ENCODE assay signal across 18 mouse cellular contexts in the genomic region with DNA sequence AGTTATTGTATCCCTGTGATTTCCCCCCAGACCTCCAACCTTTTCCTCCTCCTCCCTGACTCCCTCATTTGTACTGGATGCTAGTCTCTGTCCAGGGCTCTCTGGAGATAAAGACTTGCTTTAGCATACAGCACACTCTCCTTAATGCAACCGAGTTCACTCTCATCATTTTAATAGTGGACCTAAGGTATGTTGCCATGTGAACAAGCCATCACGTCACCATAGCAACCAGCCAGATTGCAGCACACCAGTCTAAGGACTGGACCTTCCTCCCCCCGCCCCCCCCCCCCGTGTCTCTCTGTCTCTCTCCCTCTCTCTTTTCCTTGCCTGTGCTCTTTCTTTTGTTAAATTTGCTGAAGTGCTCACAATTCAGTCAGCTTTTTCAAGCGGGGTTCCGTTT.
DNase-seq lines count a peak whose midpoint lies in the region; ATAC-seq lines count a peak whose summit lies in the region.
"Had no signal": no experiment of that assay in that cellular context is flagged by ENCODE, and none has a peak within 500 bp of the region (broad histone marks: within the 10 kb centered on the region; RNA-seq: fewer than 3 reads in every experiment).

No protein-coding gene starts in this region.

- no peak overlapping the region for H3K4me2 ChIP-seq in embryonic facial prominence, embryonic 11.5 days (ENCODE audit: low read depth, low read length)
- H3K4me2 ChIP-seq in neural tube, embryonic 14.5 days (ENCODE audit: low read depth, low read length) = no peak overlapping the region
- H3K4me2 ChIP-seq: embryonic facial prominence, embryonic 13.5 days; heart, embryonic 13.5 days; liver, embryonic 12.5 days had no signal

- H3K9ac ChIP-seq in embryonic facial prominence, embryonic 11.5 days (replicated peaks; ENCODE audit: low read length) = no peak overlapping the region
- H3K9ac ChIP-seq in neural tube, embryonic 14.5 days (replicated peaks; ENCODE audit: low read depth, low read length) = no peak overlapping the region
- H3K9ac ChIP-seq: embryonic facial prominence, embryonic 13.5 days; heart, embryonic 13.5 days; liver, embryonic 12.5 days had no signal

- no peaks in the 10 kb centered on the region for H3K4me1 ChIP-seq in embryonic facial prominence, embryonic 11.5 days (ENCODE audit: control insufficient read depth, insufficient read depth, low read length)
- peaks cover 31% of the 10 kb centered on the region for H3K4me1 ChIP-seq in embryonic facial prominence, embryonic 10.5 days
- H3K4me1 ChIP-seq in neural tube, embryonic 14.5 days (ENCODE audit: control insufficient read depth, insufficient read depth, low read length) = peaks cover 10% of the 10 kb centered on the region; the same call in 1 of the 2 replicates
- H3K4me1 ChIP-seq: heart, embryonic 13.5 days; liver, embryonic 12.5 days had no signal

- peak; percentile 67; the same call in 1 of the 2 replicates for ATAC-seq in embryonic facial prominence, embryonic 11.5 days (replicated peaks; ENCODE audit: insufficient number of reproducible peaks, low FRiP score, low TSS enrichment, low read depth)
- no peak for ATAC-seq in neural tube, embryonic 14.5 days (ENCODE audit: low read depth)
- ATAC-seq: liver, embryonic 12.5 days had no signal

- no peaks in the 10 kb centered on the region for H3K36me3 ChIP-seq in embryonic facial prominence, embryonic 11.5 days (replicated peaks; ENCODE audit: control insufficient read depth, insufficient read depth, low read depth, low read length)
- H3K36me3 ChIP-seq in embryonic facial prominence, embryonic 10.5 days (replicated peaks) = no peaks in the 10 kb centered on the region
- H3K36me3 ChIP-seq in neural tube, embryonic 14.5 days (ENCODE audit: control insufficient read depth, insufficient read depth, low read length) = no peaks in the 10 kb centered on the region
- H3K36me3 ChIP-seq: embryonic facial prominence, embryonic 13.5 days; heart, embryonic 13.5 days; limb, embryonic 10.5 days; liver, embryonic 12.5 days had no signal

- 72% methylated on average over 6 of the region's 6 CpGs for WGBS in embryonic facial prominence, embryonic 11.5 days
- 74% methylated on average over 6 of the region's 6 CpGs for WGBS in embryonic facial prominence, embryonic 10.5 days
- WGBS in neural tube, embryonic 14.5 days = 45% methylated on average over 6 of the region's 6 CpGs

- H3K27ac ChIP-seq in embryonic facial prominence, embryonic 11.5 days (replicated peaks; ENCODE audit: low read depth, low read length) = no peak overlapping the region
- no peak overlapping the region for H3K27ac ChIP-seq in embryonic facial prominence, embryonic 10.5 days (replicated peaks)
- peak overlapping the region; percentile 13; the same call in 1 of the 2 replicates for H3K27ac ChIP-seq in neural tube, embryonic 14.5 days (ENCODE audit: low read depth, low read length)
- H3K27ac ChIP-seq: embryonic facial prominence, embryonic 13.5 days; heart, embryonic 13.5 days; limb, embryonic 10.5 days; liver, embryonic 12.5 days had no signal

- no peak overlapping the region for H3K4me3 ChIP-seq in embryonic facial prominence, embryonic 11.5 days (ENCODE audit: low read depth, low read length)
- no peak overlapping the region for H3K4me3 ChIP-seq in embryonic facial prominence, embryonic 10.5 days
- H3K4me3 ChIP-seq in neural tube, embryonic 14.5 days (ENCODE audit: low read depth, low read length) = no peak overlapping the region
- H3K4me3 ChIP-seq: embryonic facial prominence, embryonic 13.5 days; heart, embryonic 13.5 days; limb, embryonic 10.5 days; liver, embryonic 12.5 days had no signal

- DNase-seq in embryonic facial prominence, embryonic 11.5 days (ENCODE audit: low spot score) = no peak
- DNase-seq in embryonic facial prominence, embryonic 10.5 days (ENCODE audit: low spot score) = no peak
- peak; percentile 13 for DNase-seq in forelimb bud, embryonic 11.5 days (ENCODE audit: low read depth, low spot score)
- peak; percentile 34 for DNase-seq in mesoderm, embryonic 11.5 days (ENCODE audit: low read depth, low spot score)
- DNase-seq in testis, postnatal 10 days (ENCODE audit: low spot score) = no peak
- DNase-seq in gastrocnemius, postnatal 4 days (ENCODE audit: low spot score in 2 of 2) = no peak
- no peak for DNase-seq in spleen, postnatal 14 days (ENCODE audit: low spot score in 2 of 2)
- DNase-seq: adrenal gland, postnatal 14 days; cerebellum, postnatal 25 days; gastrocnemius, postnatal 25 days; kidney, adult 18-20 months; kidney, postnatal 36 days had no signal

- H3K27me3 ChIP-seq in embryonic facial prominence, embryonic 11.5 days (ENCODE audit: control insufficient read depth, insufficient read depth, low read length) = no peaks in the 10 kb centered on the region
- H3K27me3 ChIP-seq in embryonic facial prominence, embryonic 10.5 days (replicated peaks; ENCODE audit: low read depth, poor library complexity, severe bottlenecking) = no peaks in the 10 kb centered on the region
- no peaks in the 10 kb centered on the region for H3K27me3 ChIP-seq in neural tube, embryonic 14.5 days (ENCODE audit: control insufficient read depth, insufficient read depth, low read length)
- H3K27me3 ChIP-seq: CH12.LX; embryonic facial prominence, embryonic 13.5 days; heart, embryonic 13.5 days; liver, embryonic 12.5 days had no signal

- no peaks in the 10 kb centered on the region for H3K9me3 ChIP-seq in embryonic facial prominence, embryonic 11.5 days (replicated peaks; ENCODE audit: control insufficient read depth, low read length)
- H3K9me3 ChIP-seq in embryonic facial prominence, embryonic 10.5 days = no peaks in the 10 kb centered on the region
- no peaks in the 10 kb centered on the region for H3K9me3 ChIP-seq in neural tube, embryonic 14.5 days (ENCODE audit: control insufficient read depth, low read length)
- H3K9me3 ChIP-seq: embryonic facial prominence, embryonic 13.5 days; heart, embryonic 13.5 days; limb, embryonic 10.5 days; liver, embryonic 12.5 days had no signal

Comparison
In these comparisons a context has a peak if more than half of its experiments do, and no peak if none do; other contexts are left out.
1. DNase-seq: peak in forelimb bud, embryonic 11.5 days (single experiment) and mesoderm, embryonic 11.5 days (single experiment); none in embryonic facial prominence, embryonic 11.5 days (single experiment), embryonic facial prominence, embryonic 10.5 days (single experiment), testis, postnatal 10 days (single experiment), gastrocnemius, postnatal 4 days (0 of 2) and spleen, postnatal 14 days (0 of 2).